Mouse (Mus musculus): Measurements from ENCODE around the gene Foxj2. TPM values are rescaled to one million over a fixed set of nuclear protein-coding genes. Genes with fewer than 3 reads are reported as not detected.

Foxj2 gene
- polyA plus RNA-seq, 1 experiment from 2014 or later, result 5.5 TPM

- no peaks in the 10 kb centered on the region for H3K9me3 ChIP-seq
- H3K4me2 ChIP-seq (replicated peaks), result no peak overlapping the region
- H3K27ac ChIP-seq, result no peak overlapping the region
- H3K36me3 ChIP-seq, result peaks cover 56% of the 10 kb centered on the region
- no peak overlapping the region for H3K9ac ChIP-seq
- WGBS, result 94% methylated on average over 12 of the region's 12 CpGs
- no peak for ATAC-seq (ENCODE audit: low FRiP score, low read depth)
- no peak overlapping the region for H3K4me3 ChIP-seq
- 0 out of 2 replicates have a peak, but pooled peaks cover 7% of the 10 kb centered on the region for H3K4me1 ChIP-seq
- no peaks in the 10 kb centered on the region for H3K27me3 ChIP-seq (replicated peaks)
These were observed 61.6 kb downstream of the Foxj2 start for GRCm38 (mm10) chr6:122881287-122881686.

DNA sequence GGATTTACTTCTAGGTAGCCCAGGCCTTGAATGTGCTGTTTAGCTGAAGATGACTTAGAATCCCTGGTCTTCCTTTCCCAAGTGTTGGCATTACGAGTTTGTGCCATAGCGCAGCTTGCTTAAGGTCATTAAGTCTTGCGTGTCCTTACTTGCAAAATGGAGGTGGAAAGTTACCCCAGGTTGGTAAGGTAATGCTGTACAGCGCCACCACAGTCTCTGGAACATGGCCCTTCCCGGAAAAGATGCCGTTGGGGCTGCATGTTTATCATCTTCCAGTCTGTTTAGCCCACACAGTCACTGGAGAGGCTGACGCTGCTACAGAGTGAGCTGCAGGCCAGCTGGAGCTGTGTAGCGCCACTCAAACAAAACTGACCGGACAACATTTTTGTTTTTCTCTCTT is 63.9 kb downstream of the Foxj2 start:
- Histone ChIP-seq H3K9ac (no peak overlapping the region), H3K4me2 (replicated peaks) (no peak overlapping the region), H3K27me3 (replicated peaks) (no peaks in the 10 kb centered on the region), H3K4me3 (no peak overlapping the region), H3K27ac (no peak overlapping the region), H3K9me3 (no peaks in the 10 kb centered on the region), H3K36me3 (peaks cover 73% of the 10 kb centered on the region), H3K4me1 (0 out of 2 replicates have a peak, but pooled peaks cover under 1% of the 10 kb centered on the region)
- no peak for ATAC-seq (ENCODE audit: low FRiP score, low read depth)
- WGBS, result 95% methylated on average over 9 of the region's 9 CpGs

- no peaks in the 10 kb centered on the region for H3K27me3 ChIP-seq (replicated peaks)
- no peak overlapping the region for H3K9ac ChIP-seq
- no peak overlapping the region for H3K4me3 ChIP-seq
- no peaks in the 10 kb centered on the region for H3K9me3 ChIP-seq
- 96% methylated on average over 2 of the region's 2 CpGs for WGBS
- H3K4me1 ChIP-seq, result no peaks in the 10 kb centered on the region
- H3K36me3 ChIP-seq, result peaks cover 48% of the 10 kb centered on the region
- ATAC-seq (ENCODE audit: low FRiP score, low read depth), result no peak
- H3K4me2 ChIP-seq (replicated peaks), result no peak overlapping the region
- no peak overlapping the region for H3K27ac ChIP-seq
These were observed 69.9 kb downstream of the Foxj2 start for GRCm38 (mm10) chr6:122889599-122889998.

DNA sequence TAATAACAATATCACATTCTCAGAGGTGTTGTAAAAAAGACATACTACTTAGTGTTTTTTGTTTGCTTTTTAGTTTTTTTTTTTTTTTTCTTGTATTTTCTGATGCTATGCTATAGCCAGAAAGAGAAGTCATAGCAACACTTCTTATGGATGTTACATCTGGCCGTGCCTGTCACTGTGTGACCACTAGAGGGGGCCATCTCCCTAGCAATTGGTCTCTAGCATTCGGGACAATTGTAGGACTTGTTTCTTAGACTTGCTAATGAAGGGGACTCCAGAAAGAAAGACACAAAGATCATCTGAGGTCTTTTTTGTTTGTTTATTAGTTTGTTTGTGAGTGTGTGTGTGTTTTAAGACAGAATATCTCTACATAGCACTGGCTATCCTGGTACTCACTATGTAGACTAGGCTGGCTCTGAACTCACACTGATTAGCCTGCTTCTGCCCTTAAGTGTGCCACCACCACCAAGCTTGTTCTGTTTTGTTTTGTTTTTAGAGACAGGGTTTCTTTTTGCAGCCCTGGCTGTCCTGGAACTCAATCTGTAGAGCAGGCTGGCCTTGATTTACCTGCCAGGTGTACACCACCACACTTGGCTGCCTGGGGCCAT is 72.8 kb downstream of the Foxj2 start:
- no peak overlapping the region for H3K4me2 ChIP-seq (replicated peaks)
- no peak overlapping the region for H3K9ac ChIP-seq
- H3K27ac ChIP-seq, result no peak overlapping the region
- H3K36me3 ChIP-seq, result peaks cover 24% of the 10 kb centered on the region
- 10% methylated on average over 2 of the region's 2 CpGs for WGBS
- H3K4me1 ChIP-seq, result no peaks in the 10 kb centered on the region
- ATAC-seq (ENCODE audit: low FRiP score, low read depth), result 0 out of 2 replicates have a peak, but pooled peaks have one; percentile 43
- H3K27me3 ChIP-seq (replicated peaks), result no peaks in the 10 kb centered on the region
- no peaks in the 10 kb centered on the region for H3K9me3 ChIP-seq
- H3K4me3 ChIP-seq, result no peak overlapping the region

Small RNA genes within 50 kb of the gene (microRNA-seq; reads per million reads assigned to microRNA genes)
- gene Mir7231, result not detected

Other genes with a start within 250 kb of the Foxj2 start
- 1.2 and 2.1 TPM in 2 replicates for gene Apobec1, start 217.5 kb upstream of the Foxj2 start, polyA plus RNA-seq (2016; fragmentation: Nextera tagmentation; extraction: Ambion mirVana)
- gene Gdf3, start 209.8 kb upstream of the Foxj2 start, polyA plus RNA-seq (2016; fragmentation: Nextera tagmentation; extraction: Ambion mirVana), result not detected in 2 replicates
- gene Dppa3, start 193.5 kb upstream of the Foxj2 start, polyA plus RNA-seq (2016; fragmentation: Nextera tagmentation; extraction: Ambion mirVana), result not detected in 2 replicates
- 0.09 and 0.17 TPM in 2 replicates for gene Nanog, start 112.4 kb upstream of the Foxj2 start, polyA plus RNA-seq (2016; fragmentation: Nextera tagmentation; extraction: Ambion mirVana)
- 22.6 and 26.1 TPM in 2 replicates for gene Slc2a3, start 18.3 kb upstream of the Foxj2 start, polyA plus RNA-seq (2016; fragmentation: Nextera tagmentation; extraction: Ambion mirVana)
- gene C3ar1, start 36.2 kb downstream of the Foxj2 start, polyA plus RNA-seq (2016; fragmentation: Nextera tagmentation; extraction: Ambion mirVana), result 1.7 and 2.1 TPM in 2 replicates
- 90.9 and 100 TPM in 2 replicates for gene Necap1, start 54.6 kb downstream of the Foxj2 start, polyA plus RNA-seq (2016; fragmentation: Nextera tagmentation; extraction: Ambion mirVana)
- 0.52 and 0.75 TPM in 2 replicates for gene Clec4a1, start 101.9 kb downstream of the Foxj2 start, polyA plus RNA-seq (2016; fragmentation: Nextera tagmentation; extraction: Ambion mirVana)
- 0.34 and 0.44 TPM in 2 replicates for gene Clec4a3, start 132.6 kb downstream of the Foxj2 start, polyA plus RNA-seq (2016; fragmentation: Nextera tagmentation; extraction: Ambion mirVana)
- gene Clec4a4, start 170.5 kb downstream of the Foxj2 start, polyA plus RNA-seq (2016; fragmentation: Nextera tagmentation; extraction: Ambion mirVana), result not detected in 2 replicates
- not detected in 2 replicates for gene Clec4b1, start 230.0 kb downstream of the Foxj2 start, polyA plus RNA-seq (2016; fragmentation: Nextera tagmentation; extraction: Ambion mirVana)